Mouse (Mus musculus) midbrain, embryonic 12.5 days (tissue): ENCODE results near the gene Vmn2r35. TPM values are rescaled to one million over a fixed set of nuclear protein-coding genes. Genes with fewer than 3 reads are reported as not detected.
"Not testable (repeated sequence)": the region's sequence is repeated elsewhere in the genome, so short reads cannot be mapped to it uniquely, and the experiment has no call there.

ENCODE experiments used
- ATAC-seq: fragments of 200-750 bp; cut with Nextera tagmentation; 2 replicates; pipeline ENCODE4 v1.8.0; 2017; ENCODE audit warnings: low read depth, moderate TSS enrichment, moderate library complexity; ENCODE audit not compliant: low FRiP score
- H3K27ac ChIP-seq: fragments of 300-500 bp; sonication (generic); replicated peaks from 2 replicates; pipeline ENCODE4 v1.5.1; 2016; ENCODE audit warnings: mild to moderate bottlenecking
- H3K27me3 ChIP-seq: fragments of 300-500 bp; sonication (generic); 2 replicates; pipeline ENCODE4 v1.6.1; 2016; ENCODE audit warnings: mild to moderate bottlenecking
- H3K36me3 ChIP-seq: fragments of 300-500 bp; sonication (generic); 2 replicates; pipeline ENCODE4 v1.6.1; 2016
- H3K4me1 ChIP-seq: fragments of 300-500 bp; sonication (generic); 2 replicates; pipeline ENCODE4 v1.6.1; 2016
- H3K4me2 ChIP-seq: fragments of 300-500 bp; sonication (generic); replicated peaks from 2 replicates; pipeline ENCODE4 v1.6.1; 2016; ENCODE audit warnings: mild to moderate bottlenecking, moderate library complexity
- H3K4me3 ChIP-seq: fragments of 300-500 bp; sonication (generic); 2 replicates; pipeline ENCODE4 v1.5.1; 2016; ENCODE audit warnings: mild to moderate bottlenecking
- H3K9ac ChIP-seq: fragments of 300-500 bp; sonication (generic); replicated peaks from 2 replicates; pipeline ENCODE4 v1.6.1; 2016; ENCODE audit warnings: mild to moderate bottlenecking, moderate library complexity
- H3K9me3 ChIP-seq: fragments of 300-500 bp; sonication (generic); 2 replicates; pipeline ENCODE4 v1.6.1; 2016; ENCODE audit warnings: mild to moderate bottlenecking
- WGBS: fragments of 180-500 bp; shearing (Covaris S2); methylation state at CpG from one replicate; pipeline ENCODE4 v1.1.7; 2016; 5-methylcytosine and 5-hydroxymethylcytosine counted together
- polyA plus RNA-seq: library from polyadenylated mRNA; unstranded; fragments of >200 nt; fragmentation: Nextera tagmentation; extraction: Ambion mirVana; gene quantifications from 2 replicates; pipeline ENCODE4 v1.2.1, GENCODE M21; 2016

Vmn2r35 gene
- polyA plus RNA-seq = not detected in 2 replicates

DNA sequence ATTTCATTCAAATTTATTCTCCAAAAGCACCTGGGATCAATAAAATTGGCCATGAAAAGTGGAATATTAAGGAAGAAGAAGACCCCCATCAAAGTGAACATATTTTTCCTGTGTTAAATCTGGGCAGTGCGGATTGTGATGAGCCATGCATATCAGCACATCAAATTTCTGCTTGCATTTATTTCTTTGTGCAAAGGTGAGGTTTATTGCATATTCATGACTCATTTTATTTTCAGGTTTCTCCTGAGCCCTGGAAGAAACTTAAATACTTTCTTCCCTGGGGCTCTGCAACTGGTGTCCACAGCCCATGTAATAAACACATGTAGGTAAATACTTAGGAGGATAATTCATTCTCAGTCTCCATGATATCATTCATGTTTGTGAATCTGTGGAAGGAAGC, at the start of gene Vmn2r35:
Gene Vmn2r35 (minus strand): TSS at position 101 of the 400 bp plus-strand sequence.
- H3K27me3 ChIP-seq, H3K4me2 ChIP-seq, H3K36me3 ChIP-seq, H3K9me3 ChIP-seq, H3K4me3 ChIP-seq, ATAC-seq, H3K27ac ChIP-seq, H3K4me1 ChIP-seq, H3K9ac ChIP-seq: not testable (repeated sequence)
- no CpG with 5 or more reads among the region's 1 CpGs for WGBS

DNA sequence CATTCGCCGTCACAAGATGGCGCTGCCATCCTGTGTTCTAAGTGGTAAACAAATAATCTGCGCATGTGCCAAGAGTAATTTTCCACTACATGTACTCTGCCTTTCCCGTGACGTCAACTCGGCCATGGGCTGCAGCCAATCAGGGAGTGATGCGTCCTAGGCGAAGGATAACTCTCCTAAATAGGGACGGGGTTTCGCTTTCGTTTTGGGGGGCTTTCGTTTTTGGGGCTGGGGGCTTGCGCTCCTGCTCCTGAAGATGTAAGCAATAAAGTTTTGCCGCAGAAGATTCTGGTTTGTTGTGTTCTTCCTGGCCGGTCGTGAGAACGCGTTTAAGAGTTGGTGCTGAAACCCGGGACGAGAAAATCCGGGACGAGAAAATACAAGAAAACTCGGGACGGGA, 25.5 kb downstream of the Vmn2r35 start:
- not testable (repeated sequence) for H3K36me3 ChIP-seq, ATAC-seq, H3K4me1 ChIP-seq, H3K27me3 ChIP-seq, H3K4me3 ChIP-seq, H3K4me2 ChIP-seq, H3K27ac ChIP-seq, H3K9ac ChIP-seq, H3K9me3 ChIP-seq
- 98% methylated on average over 9 of the region's 25 CpGs for WGBS

Other genes starting within 250 kb of the Vmn2r35 start
- not detected in 2 replicates for gene Vmn2r34, start 130.4 kb downstream of the Vmn2r35 start, polyA plus RNA-seq
- not detected in 2 replicates for gene Vmn2r36, start 82.6 kb upstream of the Vmn2r35 start, polyA plus RNA-seq